10 mouse cellular contexts compared by ENCODE assay signal in genomic region chr3:79203178-79203577, GRCm38 (mm10).
A peak's percentile ranks its signal among the peaks of the same experiment; 100 is the strongest.
DNase-seq lines count a peak whose midpoint lies in the region; ATAC-seq and TF ChIP-seq lines count a peak whose summit lies in the region.
"Had no signal": no experiment of that assay in that cellular context is flagged by ENCODE, and none has a peak within 500 bp of the region (broad histone marks: within the 10 kb centered on the region; RNA-seq: fewer than 3 reads in every experiment).

No protein-coding gene starts in this region.

- H3K9ac ChIP-seq in heart, embryonic 12.5 days: no peak overlapping the region
- H3K9ac ChIP-seq: embryonic facial prominence, embryonic 15.5 days; liver, embryonic 14.5 days had no signal

- H3K27ac ChIP-seq in heart, embryonic 12.5 days (ENCODE audit: poor library complexity, severe bottlenecking): no peak overlapping the region
- peak overlapping the region; percentile 93 for H3K27ac ChIP-seq in layer of hippocampus, adult 2 months
- H3K27ac ChIP-seq: liver, embryonic 14.5 days had no signal

- peak; percentile 18; the same call in 1 of the 2 replicates for TF ChIP-seq CTCF in layer of hippocampus, adult 2 months (conservative IDR thresholded peaks at IDR 0.05)

- peak; percentile 11; the same call in 1 of the 2 replicates for ATAC-seq in heart, embryonic 12.5 days (ENCODE audit: insufficient number of reproducible peaks, low FRiP score)

- H3K27me3 ChIP-seq in heart, embryonic 12.5 days (replicated peaks): no peaks in the 10 kb centered on the region
- H3K27me3 ChIP-seq: embryonic facial prominence, embryonic 15.5 days had no signal

- H3K36me3 ChIP-seq in heart, embryonic 12.5 days: no peaks in the 10 kb centered on the region
- H3K36me3 ChIP-seq: embryonic facial prominence, embryonic 15.5 days had no signal

- H3K4me2 ChIP-seq in heart, embryonic 12.5 days: no peak overlapping the region
- H3K4me2 ChIP-seq: embryonic facial prominence, embryonic 15.5 days had no signal

- no peak overlapping the region for H3K4me3 ChIP-seq in heart, embryonic 12.5 days
- H3K4me3 ChIP-seq in layer of hippocampus, adult 2 months: no peak overlapping the region
- H3K4me3 ChIP-seq: embryonic facial prominence, embryonic 15.5 days had no signal

- H3K9me3 ChIP-seq in heart, embryonic 12.5 days (replicated peaks): no peaks in the 10 kb centered on the region
- H3K9me3 ChIP-seq: embryonic facial prominence, embryonic 15.5 days had no signal

- H3K4me1 ChIP-seq in heart, embryonic 12.5 days (replicated peaks): peaks cover 16% of the 10 kb centered on the region

- DNase-seq in adrenal gland, adult (ENCODE audit: inconsistent age in 2 of 2, low spot score in 1 of 2): peak; percentile 79 to 81
- DNase-seq in adrenal gland, postnatal 4 days (ENCODE audit: low spot score in 2 of 2): no peak
- peak; percentile 31 for DNase-seq in urinary bladder, postnatal 25 days (ENCODE audit: low spot score)
- DNase-seq in urinary bladder, adult 18-20 months (ENCODE audit: low spot score in 2 of 2): no peak
- peak; percentile 63 to 72 for DNase-seq in layer of hippocampus, adult 2 months (ENCODE audit: low spot score in 2 of 2)
- peak; percentile 44 for DNase-seq in naive thymus-derived CD4-positive, alpha-beta T cell, adult 2 months (ENCODE audit: low read depth)
- DNase-seq in spleen, postnatal 36 days (ENCODE audit: low spot score in 2 of 2): no peak

- WGBS in heart, embryonic 12.5 days: 62% methylated on average over 3 of the region's 3 CpGs

Comparison
In these comparisons a context has a peak if more than half of its experiments do, and no peak if none do; other contexts are left out.
1. DNase-seq: peak in adrenal gland, adult (2 of 2), urinary bladder, postnatal 25 days (single experiment), layer of hippocampus, adult 2 months (2 of 2) and naive thymus-derived CD4-positive, alpha-beta T cell, adult 2 months (single experiment); none in adrenal gland, postnatal 4 days (0 of 2), urinary bladder, adult 18-20 months (0 of 2) and spleen, postnatal 36 days (0 of 2).